27 mouse cellular contexts compared by ENCODE assay signal in the genomic region with DNA sequence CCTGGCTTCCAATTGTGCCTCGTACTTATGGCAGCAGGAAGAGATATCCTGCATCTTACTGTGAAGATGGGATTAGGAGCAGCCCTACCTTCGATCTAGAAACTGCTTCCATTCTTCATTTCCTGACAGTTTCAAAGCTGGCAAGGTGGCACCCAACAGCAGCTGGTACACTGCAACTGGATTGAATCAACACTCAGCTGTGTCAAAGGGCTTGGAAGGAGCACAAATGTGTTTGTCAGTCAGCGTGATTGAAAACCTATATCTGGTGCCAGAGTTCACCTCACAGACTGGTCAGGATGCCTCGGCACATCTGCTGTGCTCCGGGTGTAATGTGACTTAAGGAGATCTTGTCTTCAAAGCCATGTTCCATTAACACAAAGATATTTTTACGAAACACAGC.
"Had no signal": no experiment of that assay in that cellular context is flagged by ENCODE, and none has a peak within 500 bp of the region (broad histone marks: within the 10 kb centered on the region; RNA-seq: fewer than 3 reads in every experiment).

No protein-coding gene starts in this region.

- H3K4me1 ChIP-seq: hindbrain, embryonic 12.5 days; liver, embryonic 12.5 days had no signal

- H3K4me2 ChIP-seq: heart, embryonic 12.5 days; hindbrain, embryonic 12.5 days; hindbrain, embryonic 14.5 days; intestine, embryonic 15.5 days; limb, embryonic 13.5 days; limb, embryonic 15.5 days; liver, embryonic 12.5 days had no signal

- DNase-seq: gastrocnemius, adult 2 months; gastrocnemius, postnatal 10 days; gastrocnemius, postnatal 25 days; heart, adult 18-20 months; heart, postnatal 10 days; heart, postnatal 4 days; kidney, adult 18-20 months; kidney, adult 8-10 months; kidney, postnatal 10 days; kidney, postnatal 25 days; kidney, postnatal 4 days; layer of hippocampus, adult 9-11 months; layer of hippocampus, postnatal 36 days; left cerebral cortex, postnatal 4 days had no signal

- H3K9me3 ChIP-seq: heart, embryonic 10.5 days; heart, embryonic 12.5 days; hindbrain, embryonic 10.5 days; hindbrain, embryonic 12.5 days; intestine, embryonic 15.5 days; limb, embryonic 13.5 days; limb, embryonic 15.5 days; liver, embryonic 12.5 days had no signal

- H3K27me3 ChIP-seq: heart, embryonic 12.5 days; hindbrain, embryonic 12.5 days; intestine, embryonic 15.5 days; limb, embryonic 13.5 days; limb, embryonic 15.5 days; liver, embryonic 12.5 days had no signal

- H3K36me3 ChIP-seq: heart, embryonic 10.5 days; heart, embryonic 12.5 days; hindbrain, embryonic 10.5 days; hindbrain, embryonic 12.5 days; intestine, embryonic 15.5 days; limb, embryonic 13.5 days; limb, embryonic 15.5 days; liver, embryonic 12.5 days had no signal

- H3K27ac ChIP-seq: gastrocnemius, adult 2 months; heart, embryonic 10.5 days; hindbrain, embryonic 10.5 days; hindbrain, embryonic 12.5 days; hindbrain, embryonic 14.5 days; intestine, embryonic 15.5 days; limb, embryonic 13.5 days; limb, embryonic 15.5 days; liver, embryonic 12.5 days; liver, embryonic 14.5 days had no signal

- ATAC-seq: hindbrain, embryonic 16.5 days; inflammation-experienced regulatory T-cells, adult 6 months; intestine, embryonic 15.5 days; intestine, postnatal 0 days; liver, embryonic 12.5 days had no signal

- H3K4me3 ChIP-seq: gastrocnemius, adult 2 months; heart, embryonic 10.5 days; heart, embryonic 12.5 days; hindbrain, embryonic 10.5 days; hindbrain, embryonic 12.5 days; intestine, embryonic 15.5 days; limb, embryonic 13.5 days; limb, embryonic 15.5 days; liver, embryonic 12.5 days had no signal

- H3K9ac ChIP-seq: heart, embryonic 12.5 days; hindbrain, embryonic 12.5 days; hindbrain, embryonic 14.5 days; intestine, embryonic 15.5 days; limb, embryonic 13.5 days; limb, embryonic 15.5 days; liver, embryonic 12.5 days; liver, embryonic 14.5 days had no signal
